Mouse (Mus musculus): ENCODE measurements around the gene Nkd1. TPM values are rescaled to one million over a fixed set of nuclear protein-coding genes. Genes with fewer than 3 reads are reported as not detected.

Nkd1 gene
- polyA plus RNA-seq, 1 experiment from 2014 or later: 2.5 TPM

GRCm38 (mm10) chr8:88626940-88627264, 105.7 kb downstream of the Nkd1 start:
- H3K4me2 ChIP-seq (ENCODE audit: low read depth, low read length): peak overlapping the region; percentile 66
- H3K36me3 ChIP-seq (replicated peaks; ENCODE audit: insufficient read depth, low read length): peaks cover 29% of the 10 kb centered on the region
- H3K4me3 ChIP-seq (ENCODE audit: low read depth, low read length): peak overlapping the region; percentile 35
- H3K27me3 ChIP-seq (ENCODE audit: insufficient read depth, low read length): peaks cover 10% of the 10 kb centered on the region
- ATAC-seq: no peak
- WGBS (ENCODE audit: insufficient replicate concordance): 29% methylated on average over 19 of the region's 19 CpGs
- H3K4me1 ChIP-seq (ENCODE audit: insufficient read depth): peaks cover 10% of the 10 kb centered on the region
- H3K27ac ChIP-seq (ENCODE audit: low read depth): no peak overlapping the region
- H3K9ac ChIP-seq (replicated peaks): no peak overlapping the region
- DNase-seq: no peak
- TF ChIP-seq EP300 (IDR thresholded peaks at IDR 0.05; ENCODE audit: low read depth) (no peak), CTCF (IDR thresholded peaks at IDR 0.05; ENCODE audit: low read depth) (no peak)
- H3K9me3 ChIP-seq (ENCODE audit: low read length): no peaks in the 10 kb centered on the region

GRCm38 (mm10) chr8:88627265-88627991, 106.3 kb downstream of the Nkd1 start:
- H3K27ac ChIP-seq (ENCODE audit: low read depth): no peak overlapping the region
- H3K9me3 ChIP-seq (ENCODE audit: low read length): no peaks in the 10 kb centered on the region
- H3K36me3 ChIP-seq (replicated peaks; ENCODE audit: insufficient read depth, low read length): peaks cover 31% of the 10 kb centered on the region
- peaks cover 10% of the 10 kb centered on the region for H3K4me1 ChIP-seq (ENCODE audit: insufficient read depth)
- WGBS (ENCODE audit: insufficient replicate concordance): 6% methylated on average over 100 of the region's 105 CpGs
- H3K4me2 ChIP-seq (ENCODE audit: low read depth, low read length): peak overlapping the region; percentile 66
- DNase-seq (peak; percentile 55), ATAC-seq (peak; percentile 76)
- H3K27me3 ChIP-seq (ENCODE audit: insufficient read depth, low read length): peaks cover 10% of the 10 kb centered on the region
- TF ChIP-seq CTCF (IDR thresholded peaks at IDR 0.05; ENCODE audit: low read depth) (no peak), EP300 (IDR thresholded peaks at IDR 0.05; ENCODE audit: low read depth) (no peak)
- H3K4me3 ChIP-seq (ENCODE audit: low read depth, low read length): peak overlapping the region; percentile 35
- peak overlapping the region; percentile 41; the same call in 1 of the 2 replicates for H3K9ac ChIP-seq (replicated peaks)

DNA sequence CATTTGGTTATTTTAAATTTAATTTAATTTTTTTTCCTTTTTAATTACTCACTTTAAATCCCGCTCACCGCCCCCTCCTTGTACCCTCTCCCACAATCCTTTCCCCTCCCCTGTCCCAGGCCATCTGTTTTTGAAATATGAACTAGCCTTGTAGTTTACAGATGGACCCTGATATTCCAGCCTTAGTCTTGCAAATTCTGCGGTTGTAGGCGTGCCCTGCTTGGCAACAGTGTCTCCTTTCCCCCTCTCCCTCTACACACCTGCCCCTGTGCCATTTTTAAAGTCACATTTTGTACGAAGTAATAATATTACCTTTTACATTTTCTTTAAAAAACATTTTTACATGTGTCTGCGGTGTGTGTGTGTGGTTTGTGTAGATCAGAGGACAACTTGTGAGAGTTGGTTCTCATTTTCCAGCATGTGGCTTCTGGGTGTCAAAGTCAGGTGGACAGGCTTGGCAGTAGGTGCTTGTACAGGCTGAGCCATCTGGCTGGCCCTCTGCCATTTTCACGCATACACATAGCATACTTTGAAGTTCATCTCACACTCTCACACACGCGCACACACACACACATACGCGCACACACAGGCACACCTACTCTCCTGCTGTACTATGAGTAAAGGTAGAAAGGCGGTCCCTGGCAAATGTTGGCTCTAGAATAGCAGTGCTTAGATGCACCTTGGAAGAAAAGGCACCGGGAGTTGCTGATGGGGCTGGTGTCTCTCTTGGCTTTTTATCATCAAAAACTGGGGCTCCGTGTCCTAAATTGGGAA, 107.0 kb downstream of the Nkd1 start:
- no peaks in the 10 kb centered on the region for H3K9me3 ChIP-seq (ENCODE audit: low read length)
- H3K9ac ChIP-seq (replicated peaks): no peak overlapping the region
- H3K36me3 ChIP-seq (replicated peaks; ENCODE audit: insufficient read depth, low read length): peaks cover 35% of the 10 kb centered on the region
- 70% methylated on average over 14 of the region's 14 CpGs for whole genome bisulfite sequencing (ENCODE audit: insufficient replicate concordance)
- peak overlapping the region; percentile 35 for H3K4me3 ChIP-seq (ENCODE audit: low read depth, low read length)
- H3K4me2 ChIP-seq (ENCODE audit: low read depth, low read length): peak overlapping the region; percentile 66
- H3K27me3 ChIP-seq (ENCODE audit: insufficient read depth, low read length): peaks cover 10% of the 10 kb centered on the region
- TF ChIP-seq EP300 (IDR thresholded peaks at IDR 0.05; ENCODE audit: low read depth) (no peak), CTCF (IDR thresholded peaks at IDR 0.05; ENCODE audit: low read depth) (no peak)
- no peak overlapping the region for H3K27ac ChIP-seq (ENCODE audit: low read depth)
- DNase-seq (no peak), ATAC-seq (no peak)
- H3K4me1 ChIP-seq (ENCODE audit: insufficient read depth): peaks cover 10% of the 10 kb centered on the region

GRCm38 (mm10) chr8:88630225-88630624, 109.1 kb downstream of the Nkd1 start:
- Histone ChIP-seq H3K36me3 (replicated peaks; ENCODE audit: insufficient read depth, low read length) (peaks cover 35% of the 10 kb centered on the region), H3K27ac (ENCODE audit: low read depth) (no peak overlapping the region), H3K27me3 (ENCODE audit: insufficient read depth, low read length) (peaks cover 10% of the 10 kb centered on the region), H3K9ac (replicated peaks) (no peak overlapping the region), H3K4me3 (ENCODE audit: low read depth, low read length) (no peak overlapping the region), H3K4me2 (ENCODE audit: low read depth, low read length) (no peak overlapping the region), H3K4me1 (ENCODE audit: insufficient read depth) (peaks cover 25% of the 10 kb centered on the region), H3K9me3 (ENCODE audit: low read length) (no peaks in the 10 kb centered on the region)
- no peak for TF ChIP-seq EP300 (IDR thresholded peaks at IDR 0.05; ENCODE audit: low read depth)
- no peak for TF ChIP-seq CTCF (IDR thresholded peaks at IDR 0.05; ENCODE audit: low read depth)
- ATAC-seq (no peak), DNase-seq (no peak)
- 60% methylated on average over 4 of the region's 4 CpGs for WGBS (ENCODE audit: insufficient replicate concordance)

- DNase-seq: peak; percentile 29
Observed at GRCm38 (mm10) chr8:88631081-88631480, 109.9 kb downstream of the Nkd1 start.

GRCm38 (mm10) chr8:88633343-88633765, 112.2 kb downstream of the Nkd1 start:
- DNase-seq (no peak), ATAC-seq (no peak; the same call in 1 of the 2 replicates)
- H3K9ac ChIP-seq (replicated peaks): no peak overlapping the region
- WGBS (ENCODE audit: insufficient replicate concordance): 47% methylated on average over 7 of the region's 7 CpGs
- no peaks in the 10 kb centered on the region for H3K9me3 ChIP-seq (ENCODE audit: low read length)
- no peak overlapping the region for H3K4me3 ChIP-seq (ENCODE audit: low read depth, low read length)
- 0 out of 2 replicates have a peak overlapping the region, but pooled peaks have one; percentile 9 for H3K4me2 ChIP-seq (ENCODE audit: low read depth, low read length)
- TF ChIP-seq EP300 (IDR thresholded peaks at IDR 0.05; ENCODE audit: low read depth) (no peak), CTCF (IDR thresholded peaks at IDR 0.05; ENCODE audit: low read depth) (no peak)
- H3K4me1 ChIP-seq (ENCODE audit: insufficient read depth): peaks cover 27% of the 10 kb centered on the region
- peaks cover 6% of the 10 kb centered on the region; the same call in 1 of the 2 replicates for H3K27me3 ChIP-seq (ENCODE audit: insufficient read depth, low read length)
- H3K36me3 ChIP-seq (replicated peaks; ENCODE audit: insufficient read depth, low read length): peaks cover 30% of the 10 kb centered on the region
- peak overlapping the region; percentile 34; the same call in 1 of the 2 replicates for H3K27ac ChIP-seq (ENCODE audit: low read depth)

More at GRCm38 (mm10) chr8:88631081-88631480, 109.9 kb downstream of the Nkd1 start:
- ATAC-seq: no peak
- peaks cover 35% of the 10 kb centered on the region for H3K36me3 ChIP-seq (replicated peaks; ENCODE audit: insufficient read depth, low read length)
- TF ChIP-seq EP300 (IDR thresholded peaks at IDR 0.05; ENCODE audit: low read depth) (no peak), CTCF (IDR thresholded peaks at IDR 0.05; ENCODE audit: low read depth) (peak; percentile 57)
- no peak overlapping the region for H3K9ac ChIP-seq (replicated peaks)
- no peak overlapping the region for H3K27ac ChIP-seq (ENCODE audit: low read depth)
- H3K9me3 ChIP-seq (ENCODE audit: low read length): no peaks in the 10 kb centered on the region
- peaks cover 25% of the 10 kb centered on the region for H3K4me1 ChIP-seq (ENCODE audit: insufficient read depth)
- no peak overlapping the region for H3K4me3 ChIP-seq (ENCODE audit: low read depth, low read length)
- H3K4me2 ChIP-seq (ENCODE audit: low read depth, low read length): no peak overlapping the region
- peaks cover 10% of the 10 kb centered on the region for H3K27me3 ChIP-seq (ENCODE audit: insufficient read depth, low read length)

All from liver, postnatal 0 days (tissue).